Mouse (Mus musculus): ENCODE data around the gene Eif4a2. TPM values are rescaled to one million over a fixed set of nuclear protein-coding genes. Genes with fewer than 3 reads are reported as not detected.
"Not testable (repeated sequence)": the region's sequence is repeated elsewhere in the genome, so short reads cannot be mapped to it uniquely, and the experiment has no call there.

The Eif4a2 gene
- total RNA-seq (2014; rRNA removed; ENCODE audit: low replicate concordance) (229 and 270 TPM in 2 replicates), polyA plus RNA-seq (2015; fragmentation: Nextera tagmentation; extraction: Ambion mirVana) (97.3 and 106 TPM in 2 replicates)

GRCm38 (mm10) chr16:23107231-23107942 is at the start of gene Eif4a2:
Gene Eif4a2 (plus strand): TSS chr16:23107444.
- peak; percentile 88 for DNase-seq (ENCODE audit: low spot score)
- TF ChIP-seq EP300 (IDR thresholded peaks at IDR 0.05; ENCODE audit: low read depth): peak; percentile 58; the same call in 1 of the 2 replicates
- TF ChIP-seq CTCF (IDR thresholded peaks at IDR 0.05; ENCODE audit: low read depth): peak; percentile 4; the same call in 1 of the 2 replicates
- H3K4me1 ChIP-seq (ENCODE audit: control insufficient read depth, insufficient read depth): peaks cover 22% of the 10 kb centered on the region
- WGBS: under 1% methylated on average over 71 of the region's 71 CpGs
- peak within 1 kb of the TSS; percentile 99 for H3K27ac ChIP-seq (ENCODE audit: low read depth)
- peaks cover 38% of the 10 kb centered on the region for H3K36me3 ChIP-seq (replicated peaks; ENCODE audit: control insufficient read depth, insufficient read depth, low read length)
- ATAC-seq (ENCODE audit: insufficient read depth, low read depth): peak; percentile 86
- H3K9me3 ChIP-seq (replicated peaks; ENCODE audit: control insufficient read depth, low read length): no peaks in the 10 kb centered on the region
- peak within 1 kb of the TSS; percentile 100 for H3K9ac ChIP-seq (replicated peaks; ENCODE audit: low read depth, low read length)
- H3K4me3 ChIP-seq (ENCODE audit: low read depth, low read length): peak within 1 kb of the TSS; percentile 95
- no peaks in the 10 kb centered on the region for H3K27me3 ChIP-seq (ENCODE audit: control insufficient read depth, insufficient read depth, low read length)
- peak within 1 kb of the TSS; percentile 84 for H3K4me2 ChIP-seq (ENCODE audit: low read depth, low read length)

- H3K4me2 ChIP-seq (ENCODE audit: low read depth, low read length); H3K4me1 ChIP-seq (ENCODE audit: control insufficient read depth, insufficient read depth); DNase-seq (ENCODE audit: low spot score); H3K9ac ChIP-seq (replicated peaks; ENCODE audit: low read depth, low read length); H3K27ac ChIP-seq (ENCODE audit: low read depth); H3K9me3 ChIP-seq (replicated peaks; ENCODE audit: control insufficient read depth, low read length); H3K4me3 ChIP-seq (ENCODE audit: low read depth, low read length); H3K27me3 ChIP-seq (ENCODE audit: control insufficient read depth, insufficient read depth, low read length); H3K36me3 ChIP-seq (replicated peaks; ENCODE audit: control insufficient read depth, insufficient read depth, low read length); ATAC-seq (ENCODE audit: insufficient read depth, low read depth): not testable (repeated sequence)
- 74% methylated on average over 1 of the region's 1 CpGs for WGBS
These were observed 49.4 kb upstream of the Eif4a2 start, which contains the start of gene Kng1 for GRCm38 (mm10) chr16:23057668-23058447. Gene Kng1 (plus strand): TSS chr16:23057865.

DNA sequence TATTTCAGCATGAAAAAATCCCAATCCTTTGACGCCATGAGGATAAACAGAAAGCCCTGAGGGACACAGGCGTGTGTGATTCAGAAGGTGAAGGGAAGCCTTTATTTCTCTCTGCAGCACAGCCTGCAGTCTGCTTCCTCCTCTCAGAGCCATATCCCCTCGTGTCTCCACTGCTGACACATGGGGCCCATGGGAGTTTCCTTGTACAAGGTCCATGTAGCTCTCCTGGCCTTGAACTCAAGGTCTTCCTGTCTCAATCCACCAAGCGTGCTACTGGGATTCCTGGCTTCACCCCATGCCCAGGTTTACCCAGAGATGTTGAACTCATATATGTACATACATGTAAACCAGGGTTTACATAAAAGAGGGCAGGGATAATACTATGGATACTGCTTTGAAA is 47.6 kb upstream of the Eif4a2 start:
- not testable (repeated sequence) for H3K27me3 ChIP-seq (ENCODE audit: control insufficient read depth, insufficient read depth, low read length); H3K9ac ChIP-seq (replicated peaks; ENCODE audit: low read depth, low read length); H3K4me2 ChIP-seq (ENCODE audit: low read depth, low read length); ATAC-seq (ENCODE audit: insufficient read depth, low read depth); H3K36me3 ChIP-seq (replicated peaks; ENCODE audit: control insufficient read depth, insufficient read depth, low read length); H3K9me3 ChIP-seq (replicated peaks; ENCODE audit: control insufficient read depth, low read length); H3K4me3 ChIP-seq (ENCODE audit: low read depth, low read length); H3K27ac ChIP-seq (ENCODE audit: low read depth); DNase-seq (ENCODE audit: low spot score); H3K4me1 ChIP-seq (ENCODE audit: control insufficient read depth, insufficient read depth)
- WGBS: 50% methylated on average over 4 of the region's 4 CpGs

DNA sequence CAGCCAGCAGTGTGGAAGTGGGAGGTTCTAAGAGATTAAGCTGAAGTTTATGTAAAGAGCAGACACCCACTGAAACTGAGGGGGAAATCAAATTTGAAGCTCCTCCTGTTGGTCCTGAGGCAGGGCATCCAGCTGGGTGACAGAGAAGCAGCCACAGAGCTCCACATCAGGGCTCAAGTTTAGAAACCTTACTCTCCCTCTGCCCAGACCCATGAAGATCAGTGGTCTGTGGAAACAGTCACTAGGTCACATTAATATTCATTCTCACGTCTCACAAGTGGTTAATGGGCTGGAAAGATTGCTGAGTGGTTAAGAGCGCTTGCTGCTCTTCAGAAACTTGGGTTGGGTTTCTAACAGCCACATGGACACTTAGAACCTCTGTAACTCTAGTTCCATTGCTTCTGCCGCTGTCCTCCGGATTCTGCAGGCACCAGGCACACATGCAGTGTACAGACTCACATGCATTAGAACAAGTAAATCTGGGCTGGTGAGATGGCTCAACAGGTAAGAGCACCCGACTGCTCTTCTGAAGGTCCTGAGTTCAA is 46.4 kb upstream of the Eif4a2 start:
- H3K27me3 ChIP-seq (ENCODE audit: control insufficient read depth, insufficient read depth, low read length); DNase-seq (ENCODE audit: low spot score); ATAC-seq (ENCODE audit: insufficient read depth, low read depth); H3K27ac ChIP-seq (ENCODE audit: low read depth); H3K4me1 ChIP-seq (ENCODE audit: control insufficient read depth, insufficient read depth); H3K4me2 ChIP-seq (ENCODE audit: low read depth, low read length); H3K36me3 ChIP-seq (replicated peaks; ENCODE audit: control insufficient read depth, insufficient read depth, low read length); H3K9me3 ChIP-seq (replicated peaks; ENCODE audit: control insufficient read depth, low read length); H3K9ac ChIP-seq (replicated peaks; ENCODE audit: low read depth, low read length); H3K4me3 ChIP-seq (ENCODE audit: low read depth, low read length): not testable (repeated sequence)
- WGBS: 70% methylated on average over 5 of the region's 5 CpGs

DNA sequence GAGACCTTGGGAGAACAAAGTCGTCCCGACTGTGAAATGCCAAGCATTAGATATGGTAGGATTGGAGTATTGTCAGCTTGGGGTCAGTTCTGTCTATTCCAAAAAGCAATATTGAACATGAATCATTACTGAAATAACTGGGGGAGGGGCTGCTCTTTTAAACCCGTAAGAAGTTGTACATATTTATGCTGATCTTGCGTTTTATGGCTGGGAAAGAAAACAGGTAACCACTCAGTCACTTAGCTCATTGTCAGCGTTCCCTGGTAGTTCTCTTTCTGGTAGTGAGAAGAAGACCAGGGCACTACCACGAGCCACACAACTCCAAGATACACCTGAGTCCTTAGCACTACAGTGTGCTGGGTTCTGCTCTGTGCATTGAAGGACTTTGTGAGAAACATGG is 29.7 kb upstream of the Eif4a2 start:
- 74% methylated on average over 6 of the region's 6 CpGs for WGBS
- not testable (repeated sequence) for H3K4me3 ChIP-seq (ENCODE audit: low read depth, low read length); H3K4me1 ChIP-seq (ENCODE audit: control insufficient read depth, insufficient read depth); H3K4me2 ChIP-seq (ENCODE audit: low read depth, low read length); DNase-seq (ENCODE audit: low spot score); H3K36me3 ChIP-seq (replicated peaks; ENCODE audit: control insufficient read depth, insufficient read depth, low read length); H3K27ac ChIP-seq (ENCODE audit: low read depth); H3K9me3 ChIP-seq (replicated peaks; ENCODE audit: control insufficient read depth, low read length); H3K9ac ChIP-seq (replicated peaks; ENCODE audit: low read depth, low read length); H3K27me3 ChIP-seq (ENCODE audit: control insufficient read depth, insufficient read depth, low read length); ATAC-seq (ENCODE audit: insufficient read depth, low read depth)

GRCm38 (mm10) chr16:23087159-23087558 is 20.1 kb upstream of the Eif4a2 start:
- not testable (repeated sequence) for H3K9me3 ChIP-seq (replicated peaks; ENCODE audit: control insufficient read depth, low read length); H3K27me3 ChIP-seq (ENCODE audit: control insufficient read depth, insufficient read depth, low read length); H3K4me1 ChIP-seq (ENCODE audit: control insufficient read depth, insufficient read depth); H3K9ac ChIP-seq (replicated peaks; ENCODE audit: low read depth, low read length); ATAC-seq (ENCODE audit: insufficient read depth, low read depth); H3K4me3 ChIP-seq (ENCODE audit: low read depth, low read length); H3K36me3 ChIP-seq (replicated peaks; ENCODE audit: control insufficient read depth, insufficient read depth, low read length); H3K27ac ChIP-seq (ENCODE audit: low read depth); DNase-seq (ENCODE audit: low spot score); H3K4me2 ChIP-seq (ENCODE audit: low read depth, low read length)
- WGBS: 54% methylated on average over 8 of the region's 8 CpGs

All from heart, postnatal 0 days (tissue).